Mouse (Mus musculus): ENCODE data around the gene Olfr1385. TPM values are rescaled to one million over a fixed set of nuclear protein-coding genes. Genes with fewer than 3 reads are reported as not detected.
"Not testable (repeated sequence)": the region's sequence is repeated elsewhere in the genome, so short reads cannot be mapped to it uniquely, and the experiment has no call there.

Olfr1385 gene
- polyA plus RNA-seq (2016; fragmentation: Nextera tagmentation; extraction: Ambion mirVana): not detected in 2 replicates

DNA sequence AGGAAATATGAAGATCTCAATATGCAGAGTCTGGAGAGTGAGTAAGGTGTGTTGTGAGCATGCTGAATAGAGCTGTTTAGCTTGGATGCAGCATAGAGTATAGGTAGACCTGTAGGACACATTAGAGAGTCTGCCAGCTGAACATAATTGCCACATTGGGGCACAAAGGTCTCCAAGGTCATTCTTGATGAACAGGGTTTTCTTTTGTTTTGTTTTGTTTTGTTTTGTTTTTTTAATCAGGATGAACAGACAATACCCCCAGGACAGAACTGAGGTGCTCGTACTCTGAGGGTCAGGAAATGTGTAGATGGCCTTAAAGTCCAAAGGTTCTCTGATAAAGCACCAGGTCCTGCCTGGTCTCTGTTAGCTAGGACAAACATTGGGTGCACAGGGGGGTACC is at the start of gene Olfr1385:
TSS of gene Olfr1385 (plus strand) at position 301 of the 400 bp plus-strand sequence.
- ATAC-seq (ENCODE audit: low FRiP score, low read depth): not testable (repeated sequence)
- WGBS: 70% methylated on average over 1 of the region's 1 CpGs

DNA sequence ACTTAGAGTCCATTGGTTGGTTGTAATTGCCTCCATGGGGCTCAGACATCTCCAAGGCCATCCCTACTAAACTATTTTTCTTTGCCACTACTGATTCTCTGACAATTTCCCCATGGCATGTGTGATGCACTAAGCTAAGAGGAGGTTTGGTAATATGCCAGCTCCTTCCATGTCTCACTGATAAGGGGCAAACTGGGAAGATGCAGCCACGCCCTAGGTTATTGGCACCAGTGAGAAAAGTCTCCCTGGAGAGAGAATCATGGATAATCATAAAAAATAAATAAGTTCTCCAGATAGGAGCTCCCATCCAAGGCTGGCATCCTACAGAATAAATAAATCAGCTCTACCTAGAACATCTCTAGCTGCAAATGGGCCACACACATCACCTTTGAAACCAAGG is 33.8 kb upstream of the Olfr1385 start, which contains the start of gene Olfr1387:
TSS of gene Olfr1387 (plus strand) at position 301 of the 400 bp plus-strand sequence.
- no peak within 1 kb of the TSS for H3K4me3 ChIP-seq
- 88% methylated on average over 1 of the region's 1 CpGs for WGBS
- H3K27ac ChIP-seq: no peak within 1 kb of the TSS
- H3K4me2 ChIP-seq (replicated peaks): no peak within 1 kb of the TSS
- no peaks in the 10 kb centered on the region for H3K27me3 ChIP-seq (replicated peaks)
- H3K4me1 ChIP-seq: no peaks in the 10 kb centered on the region
- ATAC-seq (ENCODE audit: low FRiP score, low read depth): no peak
- H3K36me3 ChIP-seq: no peaks in the 10 kb centered on the region
- no peaks in the 10 kb centered on the region for H3K9me3 ChIP-seq
- H3K9ac ChIP-seq: no peak within 1 kb of the TSS

More for the DNA sequence above, at the start of gene Olfr1385:
- H3K4me1 ChIP-seq; H3K27ac ChIP-seq; H3K4me3 ChIP-seq; H3K27me3 ChIP-seq (replicated peaks); H3K9me3 ChIP-seq; H3K4me2 ChIP-seq (replicated peaks); H3K36me3 ChIP-seq; H3K9ac ChIP-seq: not testable (repeated sequence)

DNA sequence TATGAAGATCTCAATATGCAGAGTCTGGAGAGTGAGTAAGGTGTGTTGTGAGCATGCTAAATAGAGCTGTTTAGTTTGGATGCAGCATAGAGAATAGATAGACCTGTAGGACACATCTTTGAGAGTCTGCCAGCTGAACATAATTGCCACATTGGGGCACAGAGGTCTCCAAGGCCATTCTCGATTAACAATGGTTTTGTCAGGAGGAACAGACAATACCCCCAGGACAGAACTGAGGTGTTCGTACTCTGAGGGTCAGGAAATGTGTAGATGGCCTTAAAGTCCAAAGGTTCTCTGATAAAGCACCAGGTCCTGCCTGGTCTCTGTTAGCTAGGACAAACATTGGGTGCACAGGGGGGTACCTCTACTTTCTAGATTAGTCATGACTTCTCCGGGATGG is 24.1 kb upstream of the Olfr1385 start, which contains the start of gene Olfr1386:
TSS of gene Olfr1386 (plus strand) at position 301 of the 400 bp plus-strand sequence.
- ATAC-seq (ENCODE audit: low FRiP score, low read depth): not testable (repeated sequence)

DNA sequence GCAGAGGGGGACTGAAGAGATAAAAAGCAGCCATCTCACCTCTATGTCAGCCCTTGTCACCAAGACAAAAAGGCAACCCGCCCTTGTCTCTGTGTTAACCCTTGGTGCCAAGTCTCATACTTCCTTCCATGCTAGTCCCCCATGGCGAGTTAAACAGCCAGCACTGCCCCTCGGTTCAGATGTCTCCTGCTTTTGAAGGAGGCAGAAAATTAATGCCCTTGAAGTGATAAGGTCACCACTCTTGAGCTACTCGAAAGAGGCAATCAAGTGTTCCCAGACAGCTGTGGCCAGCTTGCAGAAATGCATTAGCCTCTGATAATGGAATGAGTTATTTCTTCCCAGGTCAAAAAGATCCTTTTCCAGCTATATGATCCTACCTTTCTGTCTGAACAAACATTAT is 2.9 kb upstream of the Olfr1385 start:
- Histone ChIP-seq H3K27ac (no peak overlapping the region), H3K27me3 (replicated peaks) (no peaks in the 10 kb centered on the region), H3K4me3 (no peak overlapping the region), H3K9me3 (no peaks in the 10 kb centered on the region), H3K4me1 (no peaks in the 10 kb centered on the region), H3K9ac (no peak overlapping the region), H3K4me2 (replicated peaks) (no peak overlapping the region), H3K36me3 (no peaks in the 10 kb centered on the region)
- ATAC-seq (ENCODE audit: low FRiP score, low read depth): no peak
- 54% methylated on average over 4 of the region's 4 CpGs for WGBS

More for the DNA sequence above, 24.1 kb upstream of the Olfr1385 start, which contains the start of gene Olfr1386:
- H3K4me1 ChIP-seq; H3K9me3 ChIP-seq; H3K36me3 ChIP-seq; H3K27ac ChIP-seq; H3K27me3 ChIP-seq (replicated peaks); H3K4me3 ChIP-seq; H3K4me2 ChIP-seq (replicated peaks); H3K9ac ChIP-seq: not testable (repeated sequence)
- WGBS: 89% methylated on average over 3 of the region's 3 CpGs

GRCm38 (mm10) chr11:49518086-49518485 is 29.2 kb downstream of the Olfr1385 start:
- no peak overlapping the region for H3K9ac ChIP-seq
- 82% methylated on average over 5 of the region's 5 CpGs for WGBS
- no peak overlapping the region for H3K27ac ChIP-seq
- H3K27me3 ChIP-seq (replicated peaks): no peaks in the 10 kb centered on the region
- no peak overlapping the region for H3K4me2 ChIP-seq (replicated peaks)
- no peak for ATAC-seq (ENCODE audit: low FRiP score, low read depth)
- H3K9me3 ChIP-seq: no peaks in the 10 kb centered on the region
- H3K36me3 ChIP-seq: no peaks in the 10 kb centered on the region
- H3K4me3 ChIP-seq: no peak overlapping the region
- H3K4me1 ChIP-seq: no peaks in the 10 kb centered on the region

DNA sequence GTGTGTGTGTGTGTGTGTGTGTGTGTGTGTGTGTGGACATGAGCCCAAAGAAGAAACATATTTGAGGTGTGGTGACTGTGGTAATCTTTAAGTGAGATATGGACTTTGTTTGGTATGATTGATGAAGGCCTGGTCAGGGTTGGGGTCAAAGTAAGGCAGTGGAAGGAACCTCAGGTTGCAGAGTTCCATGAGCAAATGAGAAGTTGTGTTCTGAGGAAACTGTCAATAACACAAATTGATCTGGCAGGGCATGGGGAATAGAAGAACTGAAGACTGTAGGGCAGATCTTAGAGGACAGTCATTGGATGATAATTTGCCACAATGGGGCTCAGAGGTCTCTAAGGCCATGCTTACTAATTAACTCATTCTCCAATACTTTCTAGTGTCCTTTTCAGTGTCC is 30.5 kb downstream of the Olfr1385 start, which contains the start of gene Olfr1383:
TSS of gene Olfr1383 (plus strand) at position 301 of the 400 bp plus-strand sequence.
- Histone ChIP-seq H3K4me2 (replicated peaks) (no peak within 1 kb of the TSS), H3K4me1 (no peaks in the 10 kb centered on the region), H3K9ac (no peak within 1 kb of the TSS), H3K9me3 (no peaks in the 10 kb centered on the region), H3K27ac (no peak within 1 kb of the TSS), H3K27me3 (replicated peaks) (no peaks in the 10 kb centered on the region), H3K36me3 (no peaks in the 10 kb centered on the region), H3K4me3 (no peak within 1 kb of the TSS)
- no peak for ATAC-seq (ENCODE audit: low FRiP score, low read depth)

GRCm38 (mm10) chr11:49527947-49528346 is 39.1 kb downstream of the Olfr1385 start, which contains the start of gene Olfr1382:
TSS of gene Olfr1382 (plus strand) at chr11:49528247.
- H3K4me2 ChIP-seq (replicated peaks): no peak within 1 kb of the TSS
- H3K9me3 ChIP-seq: no peaks in the 10 kb centered on the region
- ATAC-seq (ENCODE audit: low FRiP score, low read depth): no peak
- no peak within 1 kb of the TSS for H3K4me3 ChIP-seq
- no peaks in the 10 kb centered on the region for H3K27me3 ChIP-seq (replicated peaks)
- WGBS: 87% methylated on average over 3 of the region's 3 CpGs
- H3K4me1 ChIP-seq: no peaks in the 10 kb centered on the region
- H3K9ac ChIP-seq: no peak within 1 kb of the TSS
- no peak within 1 kb of the TSS for H3K27ac ChIP-seq
- H3K36me3 ChIP-seq: no peaks in the 10 kb centered on the region

DNA sequence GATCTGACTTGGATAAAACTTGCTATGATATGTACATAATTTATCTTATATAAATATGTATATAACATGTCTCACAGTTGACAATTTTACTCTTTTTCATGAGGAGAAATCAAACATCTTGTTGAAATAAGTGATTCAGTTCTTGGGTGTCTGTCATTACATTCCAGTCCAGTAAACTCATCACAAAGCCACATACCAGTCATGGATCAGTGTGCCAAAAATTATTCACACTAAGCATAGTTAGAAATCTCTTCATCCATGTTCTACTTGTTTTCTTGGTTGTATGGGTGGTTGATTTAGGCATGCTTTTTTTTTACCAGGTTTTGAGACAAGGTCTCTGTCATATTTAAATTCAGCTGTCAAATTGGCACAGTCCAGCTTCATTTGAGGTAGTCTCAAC is 43.9 kb downstream of the Olfr1385 start:
- no peaks in the 10 kb centered on the region for H3K36me3 ChIP-seq
- H3K9me3 ChIP-seq: no peaks in the 10 kb centered on the region
- H3K4me2 ChIP-seq (replicated peaks): no peak overlapping the region
- no peaks in the 10 kb centered on the region for H3K27me3 ChIP-seq (replicated peaks)
- no peak overlapping the region for H3K4me3 ChIP-seq
- H3K27ac ChIP-seq: no peak overlapping the region
- no peak for ATAC-seq (ENCODE audit: low FRiP score, low read depth)
- H3K4me1 ChIP-seq: no peaks in the 10 kb centered on the region
- no peak overlapping the region for H3K9ac ChIP-seq

DNA sequence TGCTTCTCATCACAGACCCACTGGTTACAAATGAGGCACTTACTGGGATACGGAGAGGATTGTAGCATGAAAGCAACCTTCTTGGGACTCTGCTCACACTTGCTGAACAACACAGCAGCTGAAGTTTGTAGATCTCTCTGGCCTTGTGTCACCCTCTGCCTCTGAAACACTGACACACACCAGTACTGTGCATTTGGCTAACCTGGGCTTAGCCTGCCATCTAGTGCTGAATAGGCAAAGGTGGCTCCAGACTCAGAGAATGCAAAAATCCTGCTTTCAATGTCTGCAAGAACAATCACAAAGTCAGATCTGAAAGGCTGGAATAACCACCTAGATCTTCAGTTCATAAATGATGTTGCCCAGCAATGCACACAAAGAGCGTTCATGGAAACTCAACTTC is 47.8 kb downstream of the Olfr1385 start:
- H3K27me3 ChIP-seq (replicated peaks); H3K9me3 ChIP-seq; H3K4me3 ChIP-seq; H3K36me3 ChIP-seq; H3K9ac ChIP-seq; ATAC-seq (ENCODE audit: low FRiP score, low read depth); H3K4me1 ChIP-seq; H3K4me2 ChIP-seq (replicated peaks); H3K27ac ChIP-seq: not testable (repeated sequence)
- 91% methylated on average over 2 of the region's 2 CpGs for WGBS

DNA sequence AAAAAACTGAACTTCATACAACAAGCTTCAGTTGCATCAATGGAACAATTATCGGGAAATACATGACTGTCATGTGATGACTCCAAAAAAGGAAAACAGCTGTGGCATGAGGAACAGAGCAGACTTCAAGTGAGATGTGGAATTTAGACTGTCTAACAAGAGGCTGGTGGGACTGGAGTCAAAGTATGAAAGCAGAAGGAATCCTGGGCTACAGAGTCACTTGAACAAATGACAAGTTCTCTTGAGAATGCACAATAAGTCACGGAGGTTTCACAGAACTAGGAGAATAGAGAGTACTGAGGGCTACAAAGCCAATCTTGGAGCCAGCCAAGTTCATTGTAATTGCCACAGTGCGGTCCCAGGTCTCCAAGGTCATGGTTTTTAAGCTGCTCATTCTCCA is 54.3 kb downstream of the Olfr1385 start, which contains the start of gene Olfr1381:
TSS of gene Olfr1381 (plus strand) at position 301 of the 400 bp plus-strand sequence.
- not testable (repeated sequence) for H3K9ac ChIP-seq; H3K36me3 ChIP-seq; H3K27ac ChIP-seq; ATAC-seq (ENCODE audit: low FRiP score, low read depth); H3K9me3 ChIP-seq; H3K4me3 ChIP-seq; H3K4me2 ChIP-seq (replicated peaks); H3K4me1 ChIP-seq; H3K27me3 ChIP-seq (replicated peaks)
- WGBS: 57% methylated on average over 3 of the region's 3 CpGs

Other genes with a start within 250 kb of the Olfr1385 start
- gene Mgat1, start 244.9 kb upstream of the Olfr1385 start, polyA plus RNA-seq (2016; fragmentation: Nextera tagmentation; extraction: Ambion mirVana): 36.6 and 36.7 TPM in 2 replicates
- 0.06 TPM in 1 of 2 replicates, not detected in the other for gene Olfr1393, start 210.8 kb upstream of the Olfr1385 start, polyA plus RNA-seq (2016; fragmentation: Nextera tagmentation; extraction: Ambion mirVana)
- gene Olfr1392, start 203.8 kb upstream of the Olfr1385 start, polyA plus RNA-seq (2016; fragmentation: Nextera tagmentation; extraction: Ambion mirVana): 0.20 TPM in 1 of 2 replicates, not detected in the other
- gene Olfr10, start 184.3 kb upstream of the Olfr1385 start, polyA plus RNA-seq (2016; fragmentation: Nextera tagmentation; extraction: Ambion mirVana): not detected in 2 replicates
- gene Olfr1391, start 166.3 kb upstream of the Olfr1385 start, polyA plus RNA-seq (2016; fragmentation: Nextera tagmentation; extraction: Ambion mirVana): not detected in 2 replicates
- not detected in 2 replicates for gene Olfr1390, start 153.9 kb upstream of the Olfr1385 start, polyA plus RNA-seq (2016; fragmentation: Nextera tagmentation; extraction: Ambion mirVana)
- not detected in 2 replicates for gene Olfr1389, start 66.0 kb upstream of the Olfr1385 start, polyA plus RNA-seq (2016; fragmentation: Nextera tagmentation; extraction: Ambion mirVana)
- gene Olfr1388, start 52.4 kb upstream of the Olfr1385 start, polyA plus RNA-seq (2016; fragmentation: Nextera tagmentation; extraction: Ambion mirVana): 0.06 TPM in 1 of 2 replicates, not detected in the other
- not detected in 2 replicates for gene Olfr1387, start 33.7 kb upstream of the Olfr1385 start, polyA plus RNA-seq (2016; fragmentation: Nextera tagmentation; extraction: Ambion mirVana)
- not detected in 2 replicates for gene Olfr1386, start 24.0 kb upstream of the Olfr1385 start, polyA plus RNA-seq (2016; fragmentation: Nextera tagmentation; extraction: Ambion mirVana)
- not detected in 2 replicates for gene Olfr1384, start 17.7 kb downstream of the Olfr1385 start, polyA plus RNA-seq (2016; fragmentation: Nextera tagmentation; extraction: Ambion mirVana)
- gene Olfr1383, start 30.6 kb downstream of the Olfr1385 start, polyA plus RNA-seq (2016; fragmentation: Nextera tagmentation; extraction: Ambion mirVana): not detected in 2 replicates
- not detected in 2 replicates for gene Olfr1382, start 39.2 kb downstream of the Olfr1385 start, polyA plus RNA-seq (2016; fragmentation: Nextera tagmentation; extraction: Ambion mirVana)
- gene Olfr1381, start 54.4 kb downstream of the Olfr1385 start, polyA plus RNA-seq (2016; fragmentation: Nextera tagmentation; extraction: Ambion mirVana): not detected in 2 replicates
- not detected in 2 replicates for gene Olfr1380, start 67.8 kb downstream of the Olfr1385 start, polyA plus RNA-seq (2016; fragmentation: Nextera tagmentation; extraction: Ambion mirVana)
- gene Flt4, start 120.2 kb downstream of the Olfr1385 start, polyA plus RNA-seq (2016; fragmentation: Nextera tagmentation; extraction: Ambion mirVana): 2.4 and 2.8 TPM in 2 replicates
- gene Scgb3a1, start 174.5 kb downstream of the Olfr1385 start, polyA plus RNA-seq (2016; fragmentation: Nextera tagmentation; extraction: Ambion mirVana): not detected in 2 replicates
- gene Cnot6, start 223.7 kb downstream of the Olfr1385 start, polyA plus RNA-seq (2016; fragmentation: Nextera tagmentation; extraction: Ambion mirVana): 81.5 and 82.9 TPM in 2 replicates